40 mouse cellular contexts compared by ENCODE assay signal in the genomic region with DNA sequence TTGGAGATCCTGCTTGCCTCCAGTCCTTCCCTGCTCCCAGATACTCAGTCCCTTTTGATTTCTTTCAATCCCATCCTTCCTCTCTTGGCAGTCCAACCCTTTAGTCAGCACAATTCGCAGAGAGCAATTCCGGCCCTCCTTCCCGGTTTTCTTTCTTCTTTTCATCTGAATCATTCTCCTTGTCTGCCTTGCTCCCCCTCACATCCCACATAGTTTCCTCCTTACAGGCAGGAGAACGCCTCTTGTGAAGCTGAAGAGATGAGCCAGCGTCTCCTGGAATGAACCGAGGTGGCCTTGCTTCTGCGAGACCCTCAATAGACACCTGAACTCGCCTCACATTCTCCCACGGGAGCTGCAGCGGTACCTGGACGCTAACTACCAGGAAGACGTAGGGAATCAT. TPM values are rescaled to one million over a fixed set of nuclear protein-coding genes. Genes with fewer than 3 reads are reported as not detected.
DNase-seq lines count a peak whose midpoint lies in the region; ATAC-seq and TF ChIP-seq lines count a peak whose summit lies in the region.
"Had no signal": no experiment of that assay in that cellular context is flagged by ENCODE, and none has a peak within 500 bp of the region (broad histone marks: within the 10 kb centered on the region; RNA-seq: fewer than 3 reads in every experiment).

No protein-coding gene starts in this region.

- no peak for ATAC-seq in forebrain, embryonic 16.5 days
- ATAC-seq: forebrain, embryonic 13.5 days; inflammation-experienced regulatory T-cells, adult 6 months; Patski had no signal

- H3K9me3 ChIP-seq in forebrain, embryonic 16.5 days (ENCODE audit: control insufficient read depth, low read length), result no peaks in the 10 kb centered on the region
- H3K9me3 ChIP-seq: forebrain, embryonic 13.5 days; heart, embryonic 13.5 days; hindbrain, embryonic 10.5 days; hindbrain, embryonic 15.5 days; kidney, embryonic 15.5 days; limb, embryonic 13.5 days; lung, embryonic 15.5 days; neural tube, embryonic 12.5 days had no signal

- 49% methylated on average over 12 of the region's 12 CpGs for WGBS in olfactory bulb, adult 2 months
- 85% methylated on average over 12 of the region's 12 CpGs for WGBS in forebrain, embryonic 16.5 days

- H3K27me3 ChIP-seq in forebrain, embryonic 16.5 days (replicated peaks; ENCODE audit: control insufficient read depth, insufficient read depth, low read length), result no peaks in the 10 kb centered on the region
- H3K27me3 ChIP-seq: forebrain, embryonic 13.5 days; heart, embryonic 13.5 days; hindbrain, embryonic 15.5 days; kidney, embryonic 15.5 days; limb, embryonic 13.5 days; lung, embryonic 15.5 days; neural tube, embryonic 12.5 days had no signal

- no peak overlapping the region for H3K4me3 ChIP-seq in left cerebral cortex, adult 2 months
- H3K4me3 ChIP-seq in olfactory bulb, adult 2 months (ENCODE audit: insufficient read depth, low read depth, low read length), result no peak overlapping the region
- no peak overlapping the region for H3K4me3 ChIP-seq in forebrain, embryonic 16.5 days (replicated peaks; ENCODE audit: low read length)
- H3K4me3 ChIP-seq: forebrain, embryonic 13.5 days; heart, adult 2 months; heart, embryonic 13.5 days; hindbrain, embryonic 10.5 days; hindbrain, embryonic 15.5 days; kidney, embryonic 15.5 days; limb, embryonic 13.5 days; lung, embryonic 15.5 days; myocyte; neural tube, embryonic 12.5 days had no signal

- H3K27ac ChIP-seq in left cerebral cortex, adult 2 months, result peak overlapping the region; percentile 88
- H3K27ac ChIP-seq in olfactory bulb, adult 2 months (ENCODE audit: insufficient read depth, low read depth, low read length), result 0 out of 2 replicates have a peak overlapping the region, but pooled peaks have one; percentile 12
- no peak overlapping the region for H3K27ac ChIP-seq in forebrain, embryonic 16.5 days (ENCODE audit: low read length)
- H3K27ac ChIP-seq: forebrain, embryonic 13.5 days; heart, adult 2 months; heart, embryonic 13.5 days; hindbrain, embryonic 10.5 days; hindbrain, embryonic 15.5 days; kidney, embryonic 15.5 days; limb, embryonic 13.5 days; lung, embryonic 15.5 days; neural tube, embryonic 12.5 days had no signal

- H3K9ac ChIP-seq in forebrain, embryonic 16.5 days (replicated peaks; ENCODE audit: low read depth, low read length), result no peak overlapping the region
- H3K9ac ChIP-seq: forebrain, embryonic 13.5 days; heart, embryonic 13.5 days; hindbrain, embryonic 15.5 days; kidney, embryonic 15.5 days; limb, embryonic 13.5 days; lung, embryonic 15.5 days; neural tube, embryonic 12.5 days had no signal

- TF ChIP-seq CTCF in left cerebral cortex, adult 2 months (IDR thresholded peaks at IDR 0.05), result no peak
- no peak for TF ChIP-seq CTCF in olfactory bulb, adult 2 months (IDR thresholded peaks at IDR 0.05; ENCODE audit: insufficient read depth, low read depth, low read length)

- H3K4me2 ChIP-seq in forebrain, embryonic 16.5 days (ENCODE audit: low read length), result no peak overlapping the region
- H3K4me2 ChIP-seq: forebrain, embryonic 13.5 days; heart, embryonic 13.5 days; hindbrain, embryonic 15.5 days; kidney, embryonic 15.5 days; limb, embryonic 13.5 days; liver, embryonic 11.5 days; lung, embryonic 15.5 days; midbrain, embryonic 11.5 days; neural tube, embryonic 12.5 days had no signal

- no peak for TF ChIP-seq POLR2A in olfactory bulb, adult 2 months (IDR thresholded peaks at IDR 0.05; ENCODE audit: insufficient read depth, low read depth, low read length)

- DNase-seq in left cerebral cortex, adult 2 months (ENCODE audit: extremely low spot score in 1 of 2, low spot score in 2 of 2), result peak; percentile 37 to 39
- DNase-seq in left cerebral cortex, postnatal 4 days, result no peak
- DNase-seq in brain, adult 2 months (ENCODE audit: low read depth, low spot score), result peak; percentile 86
- DNase-seq in frontal cortex, postnatal 36 days (ENCODE audit: low spot score in 2 of 2), result peak; percentile 51 to 67
- no peak for DNase-seq in embryo, embryonic 10.5 days (ENCODE audit: low spot score)
- DNase-seq in kidney, adult 18-20 months, result no peak
- DNase-seq: adrenal gland, postnatal 14 days; cerebellum, adult 11-12 months; cerebellum, adult 9-11 months; heart, adult 2 months; heart, postnatal 10 days; kidney, adult 11 months; kidney, postnatal 25 days; thymus, adult 18-20 months; thymus, postnatal 25 days had no signal

- H3K4me1 ChIP-seq in olfactory bulb, adult 2 months (ENCODE audit: control insufficient read depth, insufficient read depth, low read length), result peaks cover 7% of the 10 kb centered on the region
- H3K4me1 ChIP-seq in forebrain, embryonic 16.5 days (replicated peaks; ENCODE audit: control insufficient read depth, insufficient read depth, low read length), result no peaks in the 10 kb centered on the region
- H3K4me1 ChIP-seq: forebrain, embryonic 13.5 days; heart, embryonic 13.5 days; hindbrain, embryonic 10.5 days; hindbrain, embryonic 15.5 days; kidney, embryonic 15.5 days; limb, embryonic 13.5 days; lung, embryonic 15.5 days; neural tube, embryonic 12.5 days had no signal

- intact Hi-C loops in left cerebral cortex, adult 2 months (cut with DNase I), result loop anchor here (2.0 kb wide), 2 partner anchors 15 to 75 kb away; no protein-coding TSS in a partner anchor
- intact Hi-C loops in left cerebral cortex, postnatal 4 days (cut with DNase I), result no loop called here

- H3K36me3 ChIP-seq in forebrain, embryonic 16.5 days (ENCODE audit: control insufficient read depth, insufficient read depth), result no peaks in the 10 kb centered on the region
- H3K36me3 ChIP-seq: heart, embryonic 13.5 days; hindbrain, embryonic 10.5 days; hindbrain, embryonic 15.5 days; kidney, embryonic 15.5 days; limb, embryonic 13.5 days; lung, embryonic 15.5 days; neural tube, embryonic 12.5 days had no signal

RNA-seq across cellular contexts. Expression of a gene that starts 16.9 kb away (rescaled TPM):
- 100 to 1,000 TPM; 166 to 173 TPM for total RNA-seq in left cerebral cortex, adult 2 months (2021)
- total RNA-seq in left cerebral cortex, postnatal 4 days (2021), result 10 to 100 TPM; 32.5 to 34.2 TPM
- not detected in 2 replicates for polyA plus RNA-seq in olfactory bulb, adult 2 months (2012; ENCODE audit: insufficient read depth, insufficient read length, low replicate concordance, missing spikeins)
- polyA plus RNA-seq in forebrain, embryonic 16.5 days (2015; fragmentation: Nextera tagmentation; extraction: Ambion mirVana), result 6.0 and 6.8 TPM in 2 replicates
- total RNA-seq: MEL had no signal
- polyA plus RNA-seq: Patski had no signal

RNA-seq across cellular contexts. Expression of a gene that starts 44.1 kb away (rescaled TPM):
- total RNA-seq in left cerebral cortex, adult 2 months (2021), result not detected
- not detected for total RNA-seq in left cerebral cortex, postnatal 4 days (2021)
- polyA plus RNA-seq in olfactory bulb, adult 2 months (2012; ENCODE audit: insufficient read depth, insufficient read length, low replicate concordance, missing spikeins), result not detected in 2 replicates
- 0.13 TPM in 1 of 2 replicates, not detected in the other for polyA plus RNA-seq in forebrain, embryonic 16.5 days (2015; fragmentation: Nextera tagmentation; extraction: Ambion mirVana)
- total RNA-seq: adrenal gland, postnatal 14 days; gastrocnemius, adult 8-10 months; gastrocnemius, postnatal 4 days; heart, adult 2 months; heart, postnatal 10 days; layer of hippocampus, adult 18-20 months; layer of hippocampus, postnatal 25 days; megakaryocyte progenitor cell, adult 5-6 weeks; MEL; midbrain, postnatal 0 days had no signal
- polyA plus RNA-seq: embryonic facial prominence, embryonic 14.5 days; forebrain, embryonic 13.5 days; heart, adult 2 months; heart, embryonic 13.5 days; hindbrain, embryonic 10.5 days; hindbrain, embryonic 15.5 days; inflammation-experienced regulatory T-cells, adult 6 months; kidney, embryonic 15.5 days; limb, embryonic 13.5 days; liver, embryonic 11.5 days; liver, embryonic 16.5 days; lung, embryonic 15.5 days; midbrain, embryonic 11.5 days; midbrain, postnatal 0 days; myocyte; neural tube, embryonic 12.5 days; Patski; stomach, embryonic 14.5 days had no signal

Comparison
In these comparisons a context has a peak if more than half of its experiments do, and no peak if none do; other contexts are left out.
1. DNase-seq: peak in left cerebral cortex, adult 2 months (2 of 2), brain, adult 2 months (single experiment) and frontal cortex, postnatal 36 days (2 of 2); none in left cerebral cortex, postnatal 4 days (single experiment), embryo, embryonic 10.5 days (single experiment) and kidney, adult 18-20 months (single experiment).
2. RNA of a gene that starts 16.9 kb away (total RNA-seq): 166 to 173 TPM in left cerebral cortex, adult 2 months; 32.5 to 34.2 TPM in left cerebral cortex, postnatal 4 days; every median in the first group is over 4 times any median in the second.